Mouse (Mus musculus) MEL (cell line): ENCODE measurements at regions not wholly inside any gene's neighbourhood (a gene's known extent, or its start where the extent isn't known, plus 50 kb on each side); places are given as distances from the start of the nearest gene placed in this dataset.

Experiments used
- CHD2 ChIP-seq: IDR thresholded peaks from 2 replicates; pipeline ENCODE4 v1.6.1; 2011; ENCODE audit warnings: low read length, improper control_type of control experiment
- CTCF ChIP-seq, 3 experiments: IDR thresholded peaks in 2 of 3; conservative IDR thresholded peaks in 1 of 3; 2 replicates each; pipeline ENCODE4 v1.5.1; 2011 to 2012; ENCODE audit warnings: low read length in 3 of 3, low read depth in 2 of 3, mild to moderate bottlenecking in 2 of 3, improper control_type of control experiment in 1 of 3, inconsistent platforms in 1 of 3, mixed read lengths in 1 of 3, moderate library complexity in 1 of 3; ENCODE audit not compliant: control insufficient read depth in 1 of 3, insufficient read depth in 1 of 3, poor library complexity in 1 of 3, severe bottlenecking in 1 of 3
- E2F4 ChIP-seq: IDR thresholded peaks from 2 replicates; pipeline ENCODE4 v1.6.1; 2011; ENCODE audit warnings: low read depth, low read length, improper control_type of control experiment, borderline replicate concordance
- GATA1 ChIP-seq: IDR thresholded peaks from 2 replicates; pipeline ENCODE4 v1.6.1; 2011; ENCODE audit warnings: low read depth, low read length, improper control_type of control experiment
- MAX ChIP-seq: IDR thresholded peaks from 2 replicates; pipeline ENCODE4 v1.6.1; 2011; ENCODE audit warnings: low read length, improper control_type of control experiment
- NELFE ChIP-seq: IDR thresholded peaks from 2 replicates; pipeline ENCODE4 v1.6.1; 2011; ENCODE audit warnings: low read depth, low read length, improper control_type of control experiment
- POLR2A ChIP-seq, 2 experiments: IDR thresholded peaks; 2 replicates each; pipeline ENCODE4 v1.6.1; 2011 to 2012; ENCODE audit warnings: low read length in 2 of 2, mild to moderate bottlenecking in 2 of 2, control low read depth in 1 of 2, improper control_type of control experiment in 1 of 2, low read depth in 1 of 2, moderate library complexity in 1 of 2; ENCODE audit not compliant: control insufficient read depth in 1 of 2, insufficient read depth in 1 of 2, poor library complexity in 1 of 2
- ZNF384 ChIP-seq: IDR thresholded peaks from 2 replicates; pipeline ENCODE4 v1.6.1; 2012; ENCODE audit warnings: low read depth, mild to moderate bottlenecking, inconsistent platforms, low read length, improper control_type of control experiment

DNA sequence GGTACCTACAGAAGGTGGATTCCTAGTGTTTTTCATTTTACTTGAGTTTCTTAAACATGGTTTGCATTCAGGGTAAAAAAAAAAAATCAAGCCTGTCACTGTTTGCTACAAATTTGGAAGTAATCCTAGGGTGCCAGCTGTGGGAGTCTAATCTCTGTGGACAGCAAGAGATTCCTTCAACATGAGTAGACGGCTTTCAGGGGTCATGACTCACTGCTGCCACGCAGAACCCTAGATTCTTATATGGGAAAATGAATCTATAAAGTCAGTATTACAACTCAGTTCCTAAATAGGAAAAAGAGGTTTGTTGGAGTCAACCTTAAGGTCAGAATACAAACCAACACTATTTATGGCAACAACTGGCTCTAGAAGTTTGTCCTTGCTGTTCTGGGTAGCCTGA is 310.1 kb upstream of the Pkdcc start:
- TF ChIP-seq CHD2 (no peak), E2F4 (no peak), NELFE (no peak), GATA1 (no peak), CTCF (IDR thresholded peaks at IDR 0.05 in 2 of 3, conservative IDR thresholded peaks at IDR 0.05 in 1 of 3; ENCODE audit: control insufficient read depth in 1 of 3, insufficient read depth in 1 of 3, low read depth in 2 of 3, low read length in 3 of 3, poor library complexity in 1 of 3, severe bottlenecking in 1 of 3) (no peak), MAX (no peak), ZNF384 (no peak), POLR2A (IDR thresholded peaks at IDR 0.05; ENCODE audit: control insufficient read depth in 1 of 2, insufficient read depth in 1 of 2, low read depth in 1 of 2, low read length in 2 of 2, poor library complexity in 1 of 2) (no peak)
